In genomic region chr11:20740481-20741200, GRCm38 (mm10) we compare ENCODE assay signal across 8 mouse cellular contexts. TPM values are rescaled to one million over a fixed set of nuclear protein-coding genes. Genes with fewer than 3 reads are reported as not detected.
DNase-seq lines count a peak whose midpoint lies in the region; ATAC-seq lines count a peak whose summit lies in the region.

No protein-coding gene starts in this region.

- WGBS in hindbrain, embryonic 16.5 days = under 1% methylated on average over 40 of the region's 56 CpGs
- under 1% methylated on average over 53 of the region's 56 CpGs for WGBS in limb, embryonic 11.5 days
- under 1% methylated on average over 56 of the region's 56 CpGs for WGBS in midbrain, embryonic 10.5 days

- peak; percentile 53 for ATAC-seq in hindbrain, embryonic 16.5 days
- ATAC-seq in limb, embryonic 11.5 days (ENCODE audit: insufficient number of reproducible peaks, low FRiP score, low TSS enrichment, low read depth) = peak; percentile 60

- peak overlapping the region; percentile 100 for H3K4me3 ChIP-seq in hindbrain, embryonic 16.5 days (ENCODE audit: low read length)
- H3K4me3 ChIP-seq in limb, embryonic 11.5 days (ENCODE audit: low read depth, low read length) = peak overlapping the region; percentile 72
- H3K4me3 ChIP-seq in midbrain, embryonic 10.5 days = peak overlapping the region; percentile 96

- peak; percentile 53 for DNase-seq in cerebellum, adult 11 months
- DNase-seq in cerebellum, adult 8-10 months = no peak
- peak; percentile 46 for DNase-seq in brain, adult 2 months (ENCODE audit: low read depth, low spot score)
- DNase-seq in forelimb bud, embryonic 11.5 days (ENCODE audit: low read depth, low spot score) = peak; percentile 7
- peak; percentile 63 for DNase-seq in limb, embryonic 11.5 days (ENCODE audit: low spot score)
- DNase-seq in midbrain, embryonic 10.5 days (ENCODE audit: low spot score) = peak; percentile 63
- peak; percentile 43 to 51 for DNase-seq in spleen, postnatal 14 days (ENCODE audit: low spot score in 2 of 2)

- H3K9me3 ChIP-seq in hindbrain, embryonic 16.5 days (ENCODE audit: control insufficient read depth, low read length) = no peaks in the 10 kb centered on the region
- H3K9me3 ChIP-seq in limb, embryonic 11.5 days (ENCODE audit: control insufficient read depth, low read length) = no peaks in the 10 kb centered on the region
- no peaks in the 10 kb centered on the region for H3K9me3 ChIP-seq in midbrain, embryonic 10.5 days (replicated peaks)

- no peaks in the 10 kb centered on the region for H3K27me3 ChIP-seq in hindbrain, embryonic 16.5 days (replicated peaks; ENCODE audit: control insufficient read depth, insufficient read depth, low read length)
- no peaks in the 10 kb centered on the region for H3K27me3 ChIP-seq in limb, embryonic 11.5 days (ENCODE audit: control insufficient read depth, insufficient read depth, low read length)
- H3K27me3 ChIP-seq in midbrain, embryonic 10.5 days (ENCODE audit: low read depth, poor library complexity, severe bottlenecking) = no peaks in the 10 kb centered on the region

- peak overlapping the region; percentile 89 for H3K27ac ChIP-seq in hindbrain, embryonic 16.5 days (ENCODE audit: low read depth, low read length)
- H3K27ac ChIP-seq in limb, embryonic 11.5 days (replicated peaks; ENCODE audit: low read depth, low read length) = peak overlapping the region; percentile 84; the same call in 1 of the 2 replicates
- H3K27ac ChIP-seq in midbrain, embryonic 10.5 days (replicated peaks) = peak overlapping the region; percentile 92

- peak overlapping the region; percentile 90 for H3K4me2 ChIP-seq in hindbrain, embryonic 16.5 days (ENCODE audit: low read length)
- H3K4me2 ChIP-seq in limb, embryonic 11.5 days (ENCODE audit: low read depth, severe bottlenecking) = peak overlapping the region; percentile 84

- no peaks in the 10 kb centered on the region for H3K36me3 ChIP-seq in hindbrain, embryonic 16.5 days (ENCODE audit: control insufficient read depth, insufficient read depth, low read length)
- no peaks in the 10 kb centered on the region for H3K36me3 ChIP-seq in limb, embryonic 11.5 days (ENCODE audit: control insufficient read depth, insufficient read depth, low read length)
- H3K36me3 ChIP-seq in midbrain, embryonic 10.5 days = peaks cover 6% of the 10 kb centered on the region; the same call in 1 of the 2 replicates

- H3K4me1 ChIP-seq in hindbrain, embryonic 16.5 days (ENCODE audit: control insufficient read depth, insufficient read depth, low read depth, low read length) = peaks cover 4% of the 10 kb centered on the region; the same call in 1 of the 2 replicates
- no peaks in the 10 kb centered on the region for H3K4me1 ChIP-seq in limb, embryonic 11.5 days (ENCODE audit: control insufficient read depth, insufficient read depth, low read length)
- H3K4me1 ChIP-seq in midbrain, embryonic 10.5 days = peaks cover 17% of the 10 kb centered on the region

- peak overlapping the region; percentile 93 for H3K9ac ChIP-seq in hindbrain, embryonic 16.5 days (ENCODE audit: low read depth, low read length)
- H3K9ac ChIP-seq in limb, embryonic 11.5 days (ENCODE audit: low read length) = peak overlapping the region; percentile 74

RNA-seq across cellular contexts. Expression of gene Aftph, which starts 0.7 kb away (rescaled TPM):
- 31.5 and 33.8 TPM in 2 replicates for polyA plus RNA-seq in hindbrain, embryonic 16.5 days (2015; fragmentation: Nextera tagmentation; extraction: Ambion mirVana)
- 16.5 and 19.0 TPM in 2 replicates for polyA plus RNA-seq in limb, embryonic 11.5 days (2014; fragmentation: Nextera tagmentation; extraction: Ambion mirVana)
- 22.1 and 23.9 TPM in 2 replicates for polyA plus RNA-seq in midbrain, embryonic 10.5 days (2016; fragmentation: Nextera tagmentation; extraction: Ambion mirVana)
